Mouse (Mus musculus) common myeloid progenitor, adult 5-6 weeks (primary cell): ENCODE results near the gene Anapc10. TPM values are rescaled to one million over a fixed set of nuclear protein-coding genes. Genes with fewer than 3 reads are reported as not detected.

Experiments
- ATAC-seq: replicated peaks from 2 replicates; pipeline ENCODE4 v1.8.0; 2016; ENCODE audit warnings: low read depth, mild to moderate bottlenecking, moderate TSS enrichment, inconsistent platforms; ENCODE audit not compliant: poor library complexity, severe bottlenecking
- total RNA-seq: library from RNA; stranded (forward); fragments of 200-1000, 187-1606 nt; gene quantifications from 2 replicates; pipeline ENCODE4 v1.2.3, GENCODE M21; 2017

Gene Anapc10
- total RNA-seq, 1 experiment from 2014 or later: 10.2 TPM

- no peak for ATAC-seq
These were observed 114.9 kb downstream of the Anapc10 start for GRCm38 (mm10) chr8:79826534-79826933.

Other genes with a start within 250 kb of the Anapc10 start
- 77.6 and 81.6 TPM in 2 replicates for gene Otud4, start 72.2 kb upstream of the Anapc10 start, total RNA-seq
- gene Abce1, start 80 bp upstream of the Anapc10 start, total RNA-seq: 275 and 301 TPM in 2 replicates